Mouse (Mus musculus) layer of hippocampus, postnatal 36 days (tissue): ENCODE measurements at regions not wholly inside any gene's neighbourhood (a gene's known extent, or its start where the extent isn't known, plus 50 kb on each side); places are given as distances from the start of the nearest gene placed in this dataset.

Experiments
- DNase-seq, 2 experiments: peaks; one replicate each; pipeline ENCODE4 v3.0.0; 2022

DNA sequence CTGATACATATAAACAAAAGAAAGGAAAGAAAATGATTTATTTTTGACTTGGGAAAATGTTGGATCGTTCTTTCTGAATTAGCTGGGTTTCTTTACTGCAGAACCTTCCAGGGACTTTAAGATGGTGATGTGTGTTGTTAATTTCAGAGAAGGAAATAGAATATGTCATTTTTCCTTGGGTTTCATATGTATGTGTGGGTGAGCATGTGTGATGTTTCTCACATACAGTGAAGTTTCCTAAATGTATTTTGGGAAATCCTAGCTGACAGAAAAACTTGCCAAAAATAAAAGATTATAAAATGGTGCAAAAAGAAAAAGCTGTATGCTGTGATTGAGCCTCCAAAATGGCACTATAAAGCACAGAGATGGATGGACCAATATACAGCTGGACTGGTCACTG is 319.2 kb downstream of the Lmx1a start:
- DNase-seq: no peak

GRCm38 (mm10) chr1:168010416-168010815 is 321.4 kb downstream of the Lmx1a start:
- no peak for DNase-seq

- no peak for DNase-seq
These were observed 323.0 kb downstream of the Lmx1a start for GRCm38 (mm10) chr1:168012069-168012468.

DNA sequence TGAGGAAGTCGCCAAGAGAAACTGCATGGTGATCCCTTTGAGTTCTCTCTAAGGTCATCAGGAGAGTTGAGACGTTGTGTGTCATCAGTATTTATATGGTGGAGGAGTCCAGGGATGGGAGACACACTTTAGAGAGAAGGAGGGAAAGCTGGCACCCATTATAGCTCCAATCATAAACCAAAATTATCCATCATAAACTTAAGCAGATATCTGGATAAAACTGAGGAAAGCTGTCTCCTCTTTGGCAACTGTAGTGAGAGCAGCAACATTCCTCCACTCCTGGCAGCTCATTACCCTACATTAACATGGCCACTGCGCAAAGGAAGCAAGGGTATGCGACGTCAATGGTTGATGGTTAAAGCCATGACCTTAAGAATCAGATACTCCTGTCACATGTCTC is 323.6 kb downstream of the Lmx1a start:
- DNase-seq: no peak

DNA sequence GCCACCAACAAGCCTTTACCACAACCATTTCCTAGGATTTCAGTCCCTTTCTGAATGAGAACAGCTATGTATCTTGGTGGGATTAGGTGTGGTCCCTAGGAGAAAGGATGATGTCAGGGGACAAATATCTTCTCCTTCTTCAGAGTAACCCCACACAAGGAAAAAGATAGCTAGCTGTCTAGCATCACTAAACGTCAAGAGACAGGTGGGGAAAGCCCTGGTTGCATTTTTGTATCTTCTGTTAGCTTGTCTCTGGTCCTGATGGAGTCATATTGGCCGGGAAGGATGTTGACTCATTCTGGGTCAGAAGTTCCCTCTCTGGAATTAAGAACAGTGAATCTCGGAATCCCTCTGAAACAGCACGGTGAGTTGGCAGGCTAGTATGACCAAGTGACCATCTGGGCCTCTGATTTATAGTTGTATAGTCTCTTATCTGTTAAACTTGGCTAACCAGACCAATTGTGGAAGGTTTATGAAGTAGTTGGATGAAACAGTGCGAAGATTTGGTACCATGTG is 327.4 kb downstream of the Lmx1a start:
- no peak for DNase-seq

- no peak for DNase-seq
These were observed 337.4 kb downstream of the Lmx1a start for GRCm38 (mm10) chr1:168026481-168026880.

DNA sequence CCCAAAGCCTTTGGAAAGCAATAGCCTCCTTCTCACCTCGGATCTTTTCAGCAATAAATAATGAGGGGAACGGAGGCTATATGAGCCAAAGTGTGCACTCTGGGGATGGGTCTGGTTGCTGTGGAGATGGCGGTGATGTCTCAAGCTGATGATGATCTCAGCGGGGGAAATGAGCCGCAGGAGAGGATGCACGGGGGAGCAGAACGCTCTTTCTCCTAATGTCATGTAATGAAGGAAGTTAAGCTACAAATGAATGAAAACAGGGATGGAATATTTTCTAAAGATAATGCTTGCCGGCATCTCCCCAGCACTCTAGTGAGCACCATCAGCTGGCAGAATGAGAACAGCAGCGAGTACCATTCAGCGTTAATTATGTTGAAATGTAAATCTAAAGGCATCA is 355.7 kb downstream of the Lmx1a start:
- DNase-seq: peak in 1 of 2 experiments; percentile 14

DNA sequence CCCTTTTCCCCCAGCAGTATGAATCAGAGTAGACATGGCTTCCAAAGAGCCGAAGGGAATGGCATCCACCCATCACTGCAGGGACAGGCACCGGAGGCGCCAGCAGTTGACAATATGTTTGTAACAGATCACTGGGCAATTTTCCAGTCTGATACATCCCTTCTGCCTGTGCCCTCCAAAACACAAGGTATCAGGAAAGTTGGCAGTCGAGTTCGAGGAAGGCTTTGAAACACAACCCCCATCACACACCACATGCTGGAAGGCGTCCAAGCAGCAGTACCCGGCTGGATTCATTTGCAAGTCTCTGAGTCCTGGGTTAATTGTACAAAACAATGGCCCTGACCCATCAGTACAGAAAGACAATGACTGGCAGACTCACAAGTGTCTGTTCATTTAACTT is 357.3 kb downstream of the Lmx1a start:
- DNase-seq: peak; percentile 64 to 70

GRCm38 (mm10) chr1:168046749-168047148 is 357.7 kb downstream of the Lmx1a start:
- DNase-seq: no peak

DNA sequence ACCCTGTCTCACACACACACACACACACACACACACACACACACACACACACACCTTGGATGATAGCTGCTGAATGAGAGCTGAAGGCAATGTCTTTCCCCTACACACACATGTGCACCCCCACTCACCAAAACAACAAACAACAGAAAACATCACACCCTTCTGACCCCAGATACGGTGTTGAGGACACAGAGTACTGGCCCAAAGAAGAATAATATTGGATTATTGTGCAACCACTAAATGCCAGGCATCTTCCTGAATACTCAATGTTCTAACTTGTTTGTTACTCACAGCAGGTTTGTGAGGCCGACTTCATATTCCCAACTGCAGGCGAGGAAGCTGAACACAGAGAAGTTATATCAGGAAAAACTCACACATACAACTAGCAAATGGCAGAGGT is 360.9 kb downstream of the Lmx1a start:
- DNase-seq: no peak

- DNase-seq: no peak
These were observed 367.4 kb downstream of the Lmx1a start for GRCm38 (mm10) chr1:168056479-168056878.

- no peak for DNase-seq
These were observed 368.4 kb downstream of the Lmx1a start for GRCm38 (mm10) chr1:168057479-168057878.

- DNase-seq: no peak
These were observed 369.7 kb downstream of the Lmx1a start for GRCm38 (mm10) chr1:168058769-168059168.

- DNase-seq: no peak
These were observed 367.9 kb downstream of the Pbx1 start for GRCm38 (mm10) chr1:168064065-168064664.

DNA sequence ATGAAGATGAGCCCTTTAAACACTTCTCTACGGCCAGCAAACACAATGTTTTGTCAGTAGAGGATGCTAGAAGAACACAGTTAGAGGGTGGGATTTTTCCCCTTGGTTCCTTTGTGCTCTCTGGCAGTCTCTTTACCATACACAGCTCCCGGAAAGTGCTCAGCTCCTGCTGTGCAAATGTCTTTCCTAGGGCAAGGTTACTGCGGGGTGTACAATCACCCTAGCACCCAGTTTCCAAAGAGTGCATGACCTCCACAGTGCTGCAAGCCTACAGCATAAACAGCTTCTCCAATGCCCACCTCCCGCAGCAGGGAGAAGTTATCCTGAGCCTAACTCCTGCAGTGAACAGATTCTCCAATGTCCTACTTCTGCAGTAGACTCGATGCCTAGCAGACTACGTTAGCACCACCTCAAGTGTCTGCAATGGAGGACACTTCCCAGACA is 366.4 kb downstream of the Pbx1 start:
- no peak for DNase-seq

DNA sequence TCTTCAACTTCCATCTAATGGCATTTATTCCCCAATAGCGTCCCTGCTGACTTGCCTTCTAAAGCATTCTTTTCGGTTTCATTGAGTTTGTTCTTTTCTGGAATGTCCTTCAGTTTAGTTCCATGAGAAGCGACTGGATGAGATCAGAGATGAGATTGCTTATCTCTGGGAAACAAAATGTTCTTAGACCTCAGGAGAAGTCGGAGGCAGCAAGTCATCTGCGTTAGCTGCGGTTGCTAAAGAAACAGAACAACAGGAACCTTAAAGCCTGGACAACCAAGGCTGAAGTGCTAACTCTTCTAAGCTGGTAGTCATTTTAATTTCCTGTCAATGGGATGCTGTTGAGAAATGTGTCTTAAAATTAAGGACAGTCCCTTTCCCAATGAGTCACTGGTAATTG is 365.3 kb downstream of the Pbx1 start:
- DNase-seq: no peak

- no peak for DNase-seq
These were observed 363.8 kb downstream of the Pbx1 start for GRCm38 (mm10) chr1:168068003-168068919.

GRCm38 (mm10) chr1:168068920-168069590 is 363.0 kb downstream of the Pbx1 start:
- DNase-seq: no peak
